Mouse (Mus musculus) neural tube, embryonic 13.5 days (tissue): ENCODE results near the gene March6. TPM values are rescaled to one million over a fixed set of nuclear protein-coding genes. Genes with fewer than 3 reads are reported as not detected.
A peak's percentile ranks its signal among the peaks of the same experiment; 100 is the strongest.

Experiments
- ATAC-seq: fragments of 200-750 bp; cut with Nextera tagmentation; 2 replicates; pipeline ENCODE4 v1.8.0; 2017; ENCODE audit warnings: low read depth, mild to moderate bottlenecking, moderate TSS enrichment, moderate library complexity
- H3K27ac ChIP-seq: fragments of 300-500 bp; sonication (generic); replicated peaks from 2 replicates; pipeline ENCODE4 v1.5.1; 2015; ENCODE audit warnings: moderate library complexity, mild to moderate bottlenecking, inconsistent platforms
- H3K27me3 ChIP-seq: fragments of 300-500 bp; sonication (generic); 2 replicates; pipeline ENCODE4 v1.6.1; 2015; ENCODE audit warnings: mild to moderate bottlenecking, inconsistent platforms
- H3K36me3 ChIP-seq: fragments of 300-500 bp; sonication (generic); 2 replicates; pipeline ENCODE4 v1.6.1; 2015; ENCODE audit warnings: mild to moderate bottlenecking, inconsistent platforms
- H3K4me1 ChIP-seq: fragments of 300-500 bp; sonication (generic); replicated peaks from 2 replicates; pipeline ENCODE4 v1.6.1; 2015; ENCODE audit warnings: inconsistent platforms
- H3K4me2 ChIP-seq: fragments of 300-500 bp; sonication (generic); 2 replicates; pipeline ENCODE4 v1.6.1; 2015; ENCODE audit warnings: inconsistent platforms, mild to moderate bottlenecking, moderate library complexity
- H3K4me3 ChIP-seq: fragments of 300-500 bp; sonication (generic); 2 replicates; pipeline ENCODE4 v1.5.1; 2015; ENCODE audit warnings: mild to moderate bottlenecking, inconsistent platforms
- H3K9ac ChIP-seq: fragments of 300-500 bp; sonication (generic); 2 replicates; pipeline ENCODE4 v1.6.1; 2015; ENCODE audit warnings: moderate library complexity, mild to moderate bottlenecking, inconsistent platforms
- H3K9me3 ChIP-seq: fragments of 300-500 bp; sonication (generic); 2 replicates; pipeline ENCODE4 v1.6.1; 2016; ENCODE audit warnings: inconsistent platforms
- WGBS: fragments of 180-500 bp; shearing (Covaris S2); methylation state at CpG from one replicate; pipeline ENCODE4 v1.1.7; 2015; 5-methylcytosine and 5-hydroxymethylcytosine counted together
- polyA plus RNA-seq: library from polyadenylated mRNA; unstranded; fragments of >200 nt; fragmentation: Nextera tagmentation; extraction: Ambion mirVana; gene quantifications from 2 replicates; pipeline ENCODE4 v1.2.1, GENCODE M21; 2015

The March6 gene
- polyA plus RNA-seq, 1 experiment from 2014 or later = 58.2 TPM

DNA sequence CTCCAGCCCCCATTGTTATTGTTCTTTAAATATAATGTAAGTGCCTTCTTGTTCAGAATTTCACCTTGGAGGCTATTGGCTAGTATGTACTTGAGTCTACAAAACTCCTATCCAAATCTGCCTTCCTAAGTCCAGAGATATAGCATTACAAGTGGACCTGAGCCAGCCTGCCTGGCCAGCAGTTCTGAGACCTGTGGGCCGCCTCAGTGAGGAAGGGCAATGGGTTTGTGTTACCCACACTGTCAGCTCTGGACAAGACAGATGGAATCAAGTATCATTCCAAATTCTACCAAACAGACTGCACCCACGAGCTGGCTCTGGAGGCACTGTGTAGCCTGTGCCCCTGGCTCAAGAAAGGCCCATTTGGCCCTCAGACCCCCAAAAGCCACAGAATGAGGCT is 94.0 kb downstream of the March6 start:
- Histone ChIP-seq H3K27ac (no peak overlapping the region), H3K36me3 (no peaks in the 10 kb centered on the region), H3K4me2 (no peak overlapping the region), H3K4me3 (no peak overlapping the region), H3K9ac (no peak overlapping the region), H3K27me3 (no peaks in the 10 kb centered on the region), H3K9me3 (no peaks in the 10 kb centered on the region), H3K4me1 (no peaks in the 10 kb centered on the region)
- no peak for ATAC-seq
- 91% methylated on average over 2 of the region's 2 CpGs for WGBS

DNA sequence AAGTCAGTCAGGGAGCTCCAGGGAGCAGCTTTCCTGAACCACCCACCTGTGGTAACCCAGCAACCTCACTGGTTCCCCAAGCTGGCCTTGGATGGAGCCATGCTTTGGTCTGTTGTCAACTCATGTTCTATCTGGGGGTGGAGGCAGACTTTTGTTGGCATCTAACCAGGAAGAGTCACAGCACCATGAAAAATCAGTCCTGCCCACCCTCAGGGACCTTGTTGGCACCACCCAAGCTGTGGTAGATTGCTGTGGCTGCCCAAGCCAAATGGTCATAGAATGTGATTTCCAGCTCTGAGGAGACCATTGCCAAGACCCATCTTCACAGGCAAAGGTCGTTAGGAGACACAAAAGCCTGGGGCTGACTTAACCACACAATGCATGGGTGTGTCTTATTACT is 94.8 kb downstream of the March6 start:
- Histone ChIP-seq H3K4me1 (no peaks in the 10 kb centered on the region), H3K27me3 (no peaks in the 10 kb centered on the region), H3K4me3 (no peak overlapping the region), H3K36me3 (no peaks in the 10 kb centered on the region), H3K27ac (no peak overlapping the region), H3K9ac (no peak overlapping the region), H3K4me2 (no peak overlapping the region), H3K9me3 (no peaks in the 10 kb centered on the region)
- 44% methylated on average over 1 of the region's 1 CpGs for WGBS
- ATAC-seq = no peak

DNA sequence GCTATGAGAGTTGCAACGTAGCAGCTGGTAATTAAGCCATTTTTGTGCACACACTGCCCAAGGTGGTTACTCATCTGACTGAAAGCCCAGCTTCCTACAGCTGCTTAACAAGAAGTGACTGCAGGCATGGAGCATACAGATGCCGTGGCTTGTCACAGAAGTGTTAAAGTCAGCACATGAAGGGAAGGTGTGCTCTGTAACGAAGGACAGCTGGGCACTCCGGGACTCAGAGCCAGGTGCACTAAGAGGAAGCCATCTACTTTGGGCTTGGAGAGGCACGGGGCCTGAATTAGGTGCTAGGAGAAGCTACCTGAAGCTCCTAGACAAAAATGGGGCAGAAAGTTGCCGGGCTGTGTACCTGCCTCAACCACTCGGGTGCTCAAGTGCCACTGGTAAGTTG is 97.1 kb downstream of the March6 start:
- H3K27me3 ChIP-seq = no peaks in the 10 kb centered on the region
- H3K27ac ChIP-seq = no peak overlapping the region
- no peak overlapping the region for H3K4me2 ChIP-seq
- no peaks in the 10 kb centered on the region for H3K36me3 ChIP-seq
- ATAC-seq = no peak
- H3K9ac ChIP-seq = no peak overlapping the region
- H3K4me3 ChIP-seq = no peak overlapping the region
- H3K4me1 ChIP-seq = no peaks in the 10 kb centered on the region
- H3K9me3 ChIP-seq = no peaks in the 10 kb centered on the region
- WGBS = 88% methylated on average over 7 of the region's 7 CpGs

DNA sequence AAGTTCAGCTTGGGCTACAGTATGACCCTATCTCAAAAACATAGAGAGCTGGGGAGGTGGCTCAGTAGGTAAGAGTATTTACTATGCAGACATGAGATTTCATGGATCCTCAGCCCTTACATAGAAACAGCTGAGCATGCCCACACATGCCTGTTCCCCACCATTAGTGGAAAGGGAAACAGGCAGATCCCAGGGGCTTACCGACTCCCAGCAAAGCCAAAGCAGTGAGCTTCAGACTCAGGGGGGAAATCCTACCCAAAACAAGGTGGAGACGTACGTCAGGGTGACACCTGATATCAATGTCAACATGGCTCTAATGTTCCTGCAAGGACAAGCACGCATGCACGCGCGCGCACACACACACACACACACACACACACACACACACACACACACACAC is 99.0 kb downstream of the March6 start:
- 89% methylated on average over 8 of the region's 8 CpGs for WGBS
- no peak overlapping the region for H3K27ac ChIP-seq
- no peaks in the 10 kb centered on the region for H3K4me1 ChIP-seq
- no peak for ATAC-seq
- no peaks in the 10 kb centered on the region for H3K27me3 ChIP-seq
- no peaks in the 10 kb centered on the region for H3K36me3 ChIP-seq
- H3K4me3 ChIP-seq = no peak overlapping the region
- no peak overlapping the region for H3K9ac ChIP-seq
- no peak overlapping the region for H3K4me2 ChIP-seq
- no peaks in the 10 kb centered on the region for H3K9me3 ChIP-seq

DNA sequence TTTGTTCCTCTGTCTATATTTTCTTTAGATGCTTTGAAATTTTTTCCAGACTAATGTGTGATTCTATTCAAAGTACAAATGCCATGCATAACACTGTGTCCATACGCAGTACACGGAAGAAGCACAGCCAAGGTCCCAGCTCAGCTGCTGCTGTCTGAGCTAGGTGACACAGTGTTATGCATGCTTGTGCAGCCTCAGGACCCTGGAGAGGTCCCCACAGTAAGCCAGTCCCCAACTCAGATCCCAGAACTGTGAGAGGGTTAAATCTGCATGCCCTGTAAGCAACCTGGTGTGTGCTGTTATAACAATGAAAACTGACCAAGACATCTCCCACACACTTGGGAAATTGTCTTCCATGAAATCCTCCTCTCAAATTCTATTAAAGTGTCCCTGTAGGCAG is 100.8 kb downstream of the March6 start:
- H3K4me1 ChIP-seq = peaks cover 11% of the 10 kb centered on the region
- WGBS = 75% methylated on average over 2 of the region's 2 CpGs
- no peak overlapping the region for H3K9ac ChIP-seq
- no peaks in the 10 kb centered on the region for H3K9me3 ChIP-seq
- H3K36me3 ChIP-seq = no peaks in the 10 kb centered on the region
- H3K27me3 ChIP-seq = no peaks in the 10 kb centered on the region
- no peak overlapping the region for H3K4me2 ChIP-seq
- H3K4me3 ChIP-seq = no peak overlapping the region
- ATAC-seq = no peak
- no peak overlapping the region for H3K27ac ChIP-seq

DNA sequence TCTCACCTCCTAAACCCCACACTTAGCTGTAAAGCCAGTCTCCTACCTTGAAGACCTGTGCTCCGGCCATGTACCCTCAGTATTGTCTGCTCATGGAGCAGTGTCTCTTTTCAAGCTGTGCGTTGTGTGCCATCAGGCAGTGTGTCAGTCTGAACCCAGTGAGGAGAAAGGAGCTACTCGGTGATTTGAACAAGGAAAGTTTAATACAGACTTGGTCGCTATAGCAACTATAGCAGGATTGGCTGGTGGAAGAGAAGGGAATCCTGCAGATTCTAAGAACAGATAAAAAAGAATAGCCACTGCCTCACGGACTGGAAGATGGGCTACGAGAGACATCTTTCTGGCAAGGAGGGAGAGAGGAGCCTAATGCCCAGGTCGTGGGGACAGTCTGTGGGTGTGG is 101.4 kb downstream of the March6 start:
- H3K4me3 ChIP-seq = no peak overlapping the region
- peaks cover 11% of the 10 kb centered on the region for H3K4me1 ChIP-seq
- no peaks in the 10 kb centered on the region for H3K36me3 ChIP-seq
- no peak for ATAC-seq
- no peaks in the 10 kb centered on the region for H3K9me3 ChIP-seq
- 73% methylated on average over 7 of the region's 7 CpGs for WGBS
- no peak overlapping the region for H3K4me2 ChIP-seq
- no peaks in the 10 kb centered on the region for H3K27me3 ChIP-seq
- H3K9ac ChIP-seq = no peak overlapping the region
- H3K27ac ChIP-seq = no peak overlapping the region

DNA sequence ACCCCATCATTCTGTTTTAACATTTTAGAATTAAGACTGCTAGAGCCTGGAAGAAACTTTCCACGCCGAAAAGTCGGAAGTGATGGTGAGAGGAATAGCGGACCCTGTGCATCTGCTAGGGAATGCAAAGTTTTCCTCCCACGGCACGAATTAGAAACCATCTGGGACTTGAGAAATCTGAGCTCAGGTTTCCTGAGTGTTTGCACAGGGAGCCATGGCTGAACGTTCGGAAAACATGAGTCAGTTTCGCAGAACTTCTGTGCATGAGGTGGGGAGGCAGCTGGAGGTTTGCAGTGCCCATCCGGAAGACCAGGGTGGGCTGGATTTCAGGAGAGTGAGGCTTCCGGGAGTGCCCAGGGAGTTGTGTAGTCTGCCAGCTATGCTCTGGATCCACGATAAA is 102.3 kb downstream of the March6 start:
- no peak overlapping the region for H3K9ac ChIP-seq
- no peak overlapping the region for H3K4me2 ChIP-seq
- WGBS = 76% methylated on average over 12 of the region's 12 CpGs
- no peaks in the 10 kb centered on the region for H3K36me3 ChIP-seq
- H3K9me3 ChIP-seq = no peaks in the 10 kb centered on the region
- ATAC-seq = no peak
- H3K4me3 ChIP-seq = no peak overlapping the region
- peaks cover 11% of the 10 kb centered on the region for H3K4me1 ChIP-seq
- no peak overlapping the region for H3K27ac ChIP-seq
- H3K27me3 ChIP-seq = no peaks in the 10 kb centered on the region

DNA sequence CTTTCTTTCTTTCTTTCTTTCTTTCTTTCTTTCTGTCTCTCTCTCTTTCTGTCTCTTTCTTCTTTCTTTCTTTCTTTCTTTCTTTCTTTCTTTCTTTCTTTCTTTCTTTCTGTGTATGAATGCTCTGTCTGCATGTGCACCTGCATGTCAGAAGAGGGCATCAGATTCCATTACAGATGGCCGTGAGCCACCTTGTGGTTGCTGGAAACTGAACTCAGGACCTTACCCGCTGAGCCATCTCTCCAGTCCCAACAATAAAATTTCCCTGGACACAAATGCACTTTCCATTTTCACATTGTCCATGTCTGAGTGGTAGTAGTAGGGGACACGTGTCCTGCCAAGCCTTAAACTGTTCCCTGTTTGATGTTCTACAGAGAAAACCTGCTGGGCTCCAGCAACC is 103.5 kb downstream of the March6 start:
- H3K27ac ChIP-seq = no peak overlapping the region
- H3K27me3 ChIP-seq = no peaks in the 10 kb centered on the region
- no peaks in the 10 kb centered on the region for H3K9me3 ChIP-seq
- H3K36me3 ChIP-seq = no peaks in the 10 kb centered on the region
- H3K4me2 ChIP-seq = no peak overlapping the region
- H3K9ac ChIP-seq = no peak overlapping the region
- WGBS = 60% methylated on average over 3 of the region's 3 CpGs
- peaks cover 11% of the 10 kb centered on the region for H3K4me1 ChIP-seq
- no peak overlapping the region for H3K4me3 ChIP-seq
- no peak for ATAC-seq

DNA sequence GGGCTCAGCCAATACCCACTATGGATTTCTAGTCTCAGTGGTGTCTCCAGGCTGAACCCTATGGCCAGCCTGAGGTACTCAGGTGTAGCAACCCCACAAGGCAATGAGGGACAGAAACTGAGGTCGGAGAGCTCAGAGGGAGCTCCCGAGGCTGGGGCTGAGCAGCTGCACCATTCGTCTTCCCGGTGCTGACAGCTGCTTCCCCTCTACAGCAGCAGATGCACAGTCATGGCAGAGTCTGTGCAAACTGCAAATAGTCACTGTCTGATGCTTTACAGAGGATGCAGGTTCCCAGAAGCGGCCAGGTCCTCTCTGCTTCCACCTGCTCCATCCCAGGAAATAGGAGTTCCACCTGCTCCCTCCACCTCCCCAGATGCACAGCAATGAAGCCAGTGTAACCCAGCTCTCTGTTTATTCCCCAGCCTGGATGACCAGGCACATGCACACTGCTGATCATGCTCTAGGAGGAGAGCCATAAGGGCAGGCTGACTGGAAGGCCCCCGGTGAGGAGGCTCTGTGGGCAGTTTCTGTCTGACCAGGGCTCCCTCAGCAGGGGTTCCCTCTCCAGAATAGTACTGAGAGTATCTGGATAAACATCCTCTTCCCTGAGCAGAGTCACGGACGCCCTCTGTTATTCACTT is 104.7 kb downstream of the March6 start:
- no peaks in the 10 kb centered on the region for H3K36me3 ChIP-seq
- H3K9me3 ChIP-seq = no peaks in the 10 kb centered on the region
- H3K4me1 ChIP-seq = peaks cover 11% of the 10 kb centered on the region
- WGBS = 37% methylated on average over 8 of the region's 8 CpGs
- H3K27me3 ChIP-seq = no peaks in the 10 kb centered on the region
- H3K4me2 ChIP-seq = no peak overlapping the region
- H3K4me3 ChIP-seq = no peak overlapping the region
- no peak overlapping the region for H3K27ac ChIP-seq
- peak; percentile 75 for ATAC-seq
- H3K9ac ChIP-seq = no peak overlapping the region

DNA sequence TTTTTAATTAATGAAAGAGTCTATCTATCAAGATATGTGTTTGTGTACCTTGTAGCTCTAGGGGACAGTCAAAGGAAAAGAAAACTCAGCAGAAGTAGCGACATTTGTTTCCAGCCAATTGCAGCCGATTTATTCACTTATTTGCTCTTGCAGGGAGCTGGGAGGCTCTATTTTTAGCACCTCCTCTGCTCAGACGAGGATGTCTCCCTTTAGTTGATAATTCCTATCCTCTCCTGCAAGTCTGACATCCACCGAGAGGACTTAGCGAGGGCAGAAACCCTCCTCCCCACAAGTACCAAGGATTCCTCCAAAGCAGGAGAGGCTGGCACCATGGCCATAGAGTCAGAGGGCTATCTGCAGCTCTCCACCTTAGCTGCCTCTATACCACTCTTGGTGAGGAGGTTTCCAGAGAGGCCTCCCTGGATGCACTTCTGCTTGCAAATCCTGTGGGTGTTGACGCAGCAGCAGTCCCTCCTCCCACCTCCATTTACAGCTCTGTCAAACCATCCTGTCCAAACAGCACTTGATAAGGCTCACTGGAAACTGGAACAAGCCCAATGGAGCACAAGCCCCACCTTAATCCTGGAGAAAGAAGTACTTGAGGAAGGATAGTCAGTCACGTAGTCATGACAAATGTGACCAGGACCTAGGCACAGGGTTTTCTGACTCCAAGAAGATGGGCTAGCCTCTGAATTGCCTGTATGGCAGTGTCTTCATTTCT is 108.0 kb downstream of the March6 start:
- H3K27me3 ChIP-seq = no peaks in the 10 kb centered on the region
- no peaks in the 10 kb centered on the region for H3K36me3 ChIP-seq
- no peak overlapping the region for H3K27ac ChIP-seq
- no peaks in the 10 kb centered on the region for H3K9me3 ChIP-seq
- 70% methylated on average over 7 of the region's 7 CpGs for WGBS
- no peak overlapping the region for H3K9ac ChIP-seq
- H3K4me3 ChIP-seq = no peak overlapping the region
- peaks cover 14% of the 10 kb centered on the region for H3K4me1 ChIP-seq
- no peak overlapping the region for H3K4me2 ChIP-seq
- ATAC-seq = no peak

DNA sequence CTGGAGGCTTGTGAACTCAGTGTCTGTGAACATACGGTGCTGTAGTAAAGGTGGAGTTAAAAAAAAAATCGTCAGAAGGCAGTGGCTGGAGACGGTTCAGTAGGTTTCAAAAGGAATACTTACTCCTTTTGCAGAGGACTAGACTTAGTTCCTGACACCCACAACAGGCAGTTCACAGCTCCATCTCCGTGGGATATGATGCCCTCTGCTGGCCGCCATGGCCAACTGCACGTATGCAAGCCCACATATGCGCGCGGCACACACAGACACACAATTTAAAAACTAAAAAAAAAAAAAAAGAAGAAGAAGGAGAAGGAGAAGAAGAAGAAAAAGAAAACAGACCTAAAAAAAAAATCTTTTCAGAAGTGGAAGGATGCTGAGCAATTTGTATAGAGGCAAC is 111.8 kb downstream of the March6 start:
- Histone ChIP-seq H3K36me3 (no peaks in the 10 kb centered on the region), H3K9me3 (no peaks in the 10 kb centered on the region), H3K27me3 (no peaks in the 10 kb centered on the region), H3K4me1 (peaks cover 2% of the 10 kb centered on the region; the same call in 1 of the 2 replicates), H3K4me3 (no peak overlapping the region), H3K27ac (no peak overlapping the region), H3K4me2 (no peak overlapping the region), H3K9ac (no peak overlapping the region)
- WGBS = 40% methylated on average over 9 of the region's 9 CpGs
- no peak for ATAC-seq

DNA sequence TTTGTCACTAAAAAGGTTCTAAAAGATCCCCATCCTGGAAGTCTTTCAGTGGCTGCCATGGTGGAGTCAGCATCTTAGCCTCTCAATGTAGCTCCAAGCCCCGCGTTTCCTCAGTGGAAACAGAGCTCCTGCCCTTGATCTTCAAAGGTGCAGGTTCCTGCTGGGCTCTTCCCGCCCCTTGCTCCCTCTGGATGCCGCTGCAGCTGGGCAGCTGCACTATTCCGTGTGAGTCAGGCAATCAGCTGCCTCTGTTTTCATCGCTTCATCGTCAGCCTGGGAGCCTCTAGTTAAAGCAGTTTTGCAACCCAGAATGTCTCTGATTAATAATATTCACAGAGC is 112.2 kb downstream of the March6 start:
- Histone ChIP-seq H3K36me3 (no peaks in the 10 kb centered on the region), H3K27ac (peak overlapping the region; percentile 18; the same call in 1 of the 2 replicates), H3K4me3 (no peak overlapping the region), H3K4me1 (peaks cover 2% of the 10 kb centered on the region; the same call in 1 of the 2 replicates), H3K9ac (no peak overlapping the region), H3K27me3 (no peaks in the 10 kb centered on the region), H3K4me2 (0 out of 2 replicates have a peak overlapping the region, but pooled peaks have one; percentile 9), H3K9me3 (no peaks in the 10 kb centered on the region)
- 17% methylated on average over 7 of the region's 7 CpGs for WGBS
- ATAC-seq = no peak
